Mouse (Mus musculus) limb, embryonic 14.5 days (tissue): ENCODE data around the gene Olfr1389. TPM values are rescaled to one million over a fixed set of nuclear protein-coding genes. Genes with fewer than 3 reads are reported as not detected.
"Not testable (repeated sequence)": the region's sequence is repeated elsewhere in the genome, so short reads cannot be mapped to it uniquely, and the experiment has no call there.

Experiments
- ATAC-seq: fragments of 200-750 bp; cut with Nextera tagmentation; 2 replicates; pipeline ENCODE4 v1.8.0; 2017; ENCODE audit warnings: low read depth, moderate number of reproducible peaks, moderate TSS enrichment; ENCODE audit not compliant: low FRiP score
- DNase-seq: peaks from one replicate; pipeline ENCODE4 v3.0.0-alpha.2; 2015; ENCODE audit warnings: low spot score
- H3K27ac ChIP-seq: fragments of 300-500 bp; sonication (generic); replicated peaks from 2 replicates; pipeline ENCODE4 v1.5.1; 2014; ENCODE audit warnings: low read depth, mild to moderate bottlenecking, low read length, moderate library complexity, mixed read lengths
- H3K27me3 ChIP-seq: fragments of 300-500 bp; sonication (generic); 2 replicates; pipeline ENCODE4 v1.6.1; 2014; ENCODE audit warnings: low read length, mixed read lengths; ENCODE audit not compliant: control insufficient read depth, insufficient read depth
- H3K36me3 ChIP-seq: fragments of 300-500 bp; sonication (generic); 2 replicates; pipeline ENCODE4 v1.6.1; 2014; ENCODE audit warnings: mild to moderate bottlenecking, low read length, moderate library complexity, mixed read lengths; ENCODE audit not compliant: control insufficient read depth, insufficient read depth
- H3K4me1 ChIP-seq: fragments of 300-500 bp; sonication (generic); 2 replicates; pipeline ENCODE4 v1.6.1; 2014; ENCODE audit warnings: antibody characterized with exemption, low read length, mixed read lengths; ENCODE audit not compliant: control insufficient read depth, insufficient read depth
- H3K4me2 ChIP-seq: fragments of 300-500 bp; sonication (generic); replicated peaks from 2 replicates; pipeline ENCODE4 v1.6.1; 2014; ENCODE audit warnings: low read depth, mild to moderate bottlenecking, low read length, moderate library complexity; ENCODE audit not compliant: severe bottlenecking
- H3K4me3 ChIP-seq: fragments of 300-500 bp; sonication (generic); replicated peaks from 2 replicates; pipeline ENCODE4 v1.5.1; 2014; ENCODE audit warnings: low read length
- H3K9ac ChIP-seq: fragments of 300-500 bp; sonication (generic); 2 replicates; pipeline ENCODE4 v1.6.1; 2014; ENCODE audit warnings: mild to moderate bottlenecking, low read depth, low read length, moderate library complexity; ENCODE audit not compliant: severe bottlenecking
- H3K9me3 ChIP-seq: fragments of 300-500 bp; sonication (generic); 2 replicates; pipeline ENCODE4 v1.6.1; 2016; ENCODE audit warnings: low read length; ENCODE audit not compliant: control insufficient read depth
- POLR2A ChIP-seq: fragments of 200-500 bp; IDR thresholded peaks from 2 replicates; pipeline ENCODE4 v1.8.0; 2012; ENCODE audit warnings: inconsistent platforms, mild to moderate bottlenecking, moderate library complexity, borderline replicate concordance; ENCODE audit not compliant: insufficient read depth, insufficient read length; ENCODE audit errors: extremely low read depth
- WGBS: fragments of 180-500 bp; shearing (Covaris S2); extraction: QIAGEN DNeasy Blood & Tissue Kit; methylation state at CpG from one replicate; pipeline ENCODE4 v1.1.7; 2014; 5-methylcytosine and 5-hydroxymethylcytosine counted together
- polyA plus RNA-seq, 2 experiments: library from polyadenylated mRNA; depleted of rRNA in 1 of 2; stranded (reverse) in 1 of 2; unstranded in 1 of 2; fragments of >200 nt; fragmentation: Nextera tagmentation in 1 of 2; extraction: Ambion mirVana in 1 of 2; gene quantifications; 2 replicates each; pipeline versions ENCODE4 v1.2.1 to v1.2.3; 2012 to 2014

Olfr1389 gene
- not detected in 2 replicates for polyA plus RNA-seq (2012; rRNA removed)
- polyA plus RNA-seq (2014; fragmentation: Nextera tagmentation; extraction: Ambion mirVana) = not detected in 2 replicates

GRCm38 (mm10) chr11:49422767-49423166 is at the start of gene Olfr1389:
TSS of gene Olfr1389 (plus strand) at chr11:49423067.
- Histone ChIP-seq H3K4me3 (no peak within 1 kb of the TSS), H3K36me3 (no peaks in the 10 kb centered on the region), H3K27me3 (no peaks in the 10 kb centered on the region), H3K4me1 (no peaks in the 10 kb centered on the region), H3K9ac (no peak within 1 kb of the TSS), H3K4me2 (no peak within 1 kb of the TSS), H3K9me3 (no peaks in the 10 kb centered on the region), H3K27ac (no peak within 1 kb of the TSS)
- no peak for TF ChIP-seq POLR2A
- DNase-seq (no peak), ATAC-seq (no peak)
- WGBS = 87% methylated on average over 2 of the region's 2 CpGs

DNA sequence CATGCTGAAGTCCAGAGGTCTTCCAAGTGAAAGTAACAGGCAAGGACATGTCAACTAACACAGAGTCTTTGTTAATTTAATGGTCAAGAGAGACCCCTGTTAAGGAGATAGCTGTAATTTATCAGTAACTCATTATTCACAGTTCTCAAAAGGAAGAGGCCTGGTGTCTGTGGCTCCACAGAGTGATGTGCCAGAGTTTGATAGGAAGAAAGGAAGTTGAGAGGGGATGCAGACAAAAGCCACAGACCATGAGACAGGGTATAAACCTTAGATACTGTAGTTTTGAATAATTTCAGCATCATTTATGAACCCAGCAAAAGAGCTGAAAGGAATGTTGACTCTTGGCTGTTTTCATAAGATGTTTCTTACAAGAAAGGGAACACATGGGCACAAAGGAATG is 39.7 kb upstream of the Olfr1389 start:
- H3K9ac ChIP-seq = no peak overlapping the region
- no peaks in the 10 kb centered on the region for H3K36me3 ChIP-seq
- no peak overlapping the region for H3K27ac ChIP-seq
- H3K4me3 ChIP-seq = no peak overlapping the region
- DNase-seq (no peak), ATAC-seq (no peak)
- no peaks in the 10 kb centered on the region for H3K9me3 ChIP-seq
- no peak overlapping the region for H3K4me2 ChIP-seq
- no peaks in the 10 kb centered on the region for H3K27me3 ChIP-seq
- TF ChIP-seq POLR2A = no peak
- no peaks in the 10 kb centered on the region for H3K4me1 ChIP-seq

DNA sequence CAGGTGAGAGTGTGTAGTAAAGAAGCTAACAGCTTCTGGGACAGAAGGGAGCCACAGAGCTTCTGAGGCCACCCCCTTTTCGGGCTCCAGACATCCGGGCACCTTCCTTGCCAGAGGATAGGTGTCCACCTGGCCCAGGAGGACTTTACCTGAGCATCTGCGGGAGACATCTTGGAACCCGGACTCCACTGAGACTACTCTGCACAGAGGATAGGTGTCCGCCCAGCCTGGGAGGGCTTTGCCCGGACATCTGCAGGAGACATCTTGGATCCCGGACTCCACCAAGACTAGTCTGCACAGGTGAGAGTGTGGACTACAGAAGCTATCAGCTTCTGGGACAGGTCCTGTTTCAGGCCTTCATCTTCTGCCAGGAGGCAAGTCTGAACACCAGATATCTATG is 36.7 kb upstream of the Olfr1389 start:
- ATAC-seq, H3K9me3 ChIP-seq, H3K4me1 ChIP-seq, H3K9ac ChIP-seq, H3K27ac ChIP-seq, DNase-seq, H3K27me3 ChIP-seq, H3K4me2 ChIP-seq, H3K4me3 ChIP-seq, H3K36me3 ChIP-seq: not testable (repeated sequence)
- 84% methylated on average over 7 of the region's 7 CpGs for WGBS

DNA sequence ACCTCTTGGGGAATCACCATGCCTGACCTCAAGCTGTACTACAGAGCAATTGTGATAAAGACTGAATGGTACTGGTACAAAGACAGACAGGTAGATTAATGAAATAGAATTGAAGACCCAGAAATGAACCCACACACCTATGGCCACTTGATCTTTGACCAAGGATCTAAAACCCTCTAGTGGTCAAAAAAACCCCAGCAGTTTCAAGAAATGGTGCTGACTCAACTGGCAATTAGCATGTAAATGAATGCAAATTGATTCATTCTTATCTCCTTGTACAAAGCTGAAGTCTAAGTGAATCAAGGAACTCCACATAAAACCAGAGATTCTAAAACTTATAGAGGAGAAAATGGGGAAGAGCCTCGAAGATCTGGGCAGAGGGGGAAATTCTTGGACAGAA is 30.2 kb upstream of the Olfr1389 start:
- not testable (repeated sequence) for DNase-seq, H3K9ac ChIP-seq, H3K4me2 ChIP-seq, H3K27me3 ChIP-seq, H3K36me3 ChIP-seq, H3K4me3 ChIP-seq, H3K27ac ChIP-seq, H3K4me1 ChIP-seq, H3K9me3 ChIP-seq, ATAC-seq
- 75% methylated on average over 1 of the region's 1 CpGs for WGBS

GRCm38 (mm10) chr11:49406784-49407183 is 16.1 kb upstream of the Olfr1389 start:
- no peak overlapping the region for H3K4me3 ChIP-seq
- TF ChIP-seq POLR2A = no peak
- no peaks in the 10 kb centered on the region for H3K27me3 ChIP-seq
- ATAC-seq = no peak
- H3K4me1 ChIP-seq = no peaks in the 10 kb centered on the region
- H3K36me3 ChIP-seq = no peaks in the 10 kb centered on the region
- no peak overlapping the region for H3K9ac ChIP-seq
- DNase-seq = no peak
- WGBS = 69% methylated on average over 3 of the region's 3 CpGs
- no peaks in the 10 kb centered on the region for H3K9me3 ChIP-seq
- H3K27ac ChIP-seq = no peak overlapping the region
- no peak overlapping the region for H3K4me2 ChIP-seq

GRCm38 (mm10) chr11:49410540-49410939 is 12.3 kb upstream of the Olfr1389 start:
- H3K4me3 ChIP-seq = no peak overlapping the region
- ATAC-seq (no peak), DNase-seq (peak; percentile 10)
- no peak overlapping the region for H3K27ac ChIP-seq
- 18% methylated on average over 1 of the region's 1 CpGs for WGBS
- H3K27me3 ChIP-seq = no peaks in the 10 kb centered on the region
- no peak for TF ChIP-seq POLR2A
- no peak overlapping the region for H3K9ac ChIP-seq
- H3K4me2 ChIP-seq = no peak overlapping the region
- no peaks in the 10 kb centered on the region for H3K36me3 ChIP-seq
- H3K9me3 ChIP-seq = no peaks in the 10 kb centered on the region
- no peaks in the 10 kb centered on the region for H3K4me1 ChIP-seq
